Mouse (Mus musculus) layer of hippocampus, postnatal 36 days (tissue): ENCODE measurements around the gene Pa2g4. TPM values are rescaled to one million over a fixed set of nuclear protein-coding genes. Genes with fewer than 3 reads are reported as not detected.
"Not testable (repeated sequence)": the region's sequence is repeated elsewhere in the genome, so short reads cannot be mapped to it uniquely, and the experiment has no call there.

Experiments
- DNase-seq, 2 experiments: peaks; one replicate each; pipeline ENCODE4 v3.0.0; 2022
- total RNA-seq, 2 experiments: library from RNA; stranded (reverse); gene quantifications; 2 replicates each; pipeline ENCODE4 v1.2.3; 2021

The Pa2g4 gene
- 10 to 100 TPM; 61.9 to 66.9 TPM for total RNA-seq

- DNase-seq, result peak; percentile 99 to 100
Observed at GRCm38 (mm10) chr10:128565788-128566531, at the start of gene Pa2g4. Gene Pa2g4, minus strand, starts transcription at chr10:128565987.

DNA sequence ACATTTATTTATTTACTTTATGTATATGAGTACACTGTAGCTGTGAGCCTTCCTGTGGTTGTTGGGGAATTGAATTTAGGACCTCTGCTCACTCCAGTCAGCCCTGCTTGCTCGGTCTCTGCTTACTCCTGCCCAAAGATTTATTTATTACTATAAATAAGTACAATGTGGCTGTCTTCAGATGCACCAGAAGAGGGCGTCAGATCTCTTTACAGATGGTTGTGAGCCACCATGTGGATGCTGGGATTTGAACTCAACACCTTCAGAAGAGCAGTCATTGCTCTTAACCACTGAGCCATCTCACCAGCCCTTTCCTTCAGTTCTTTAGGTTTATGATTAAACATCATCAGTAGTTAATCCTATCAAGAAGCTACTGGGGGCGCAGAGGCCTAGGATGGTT is 49.1 kb upstream of the Pa2g4 start:
- DNase-seq, result no peak

DNA sequence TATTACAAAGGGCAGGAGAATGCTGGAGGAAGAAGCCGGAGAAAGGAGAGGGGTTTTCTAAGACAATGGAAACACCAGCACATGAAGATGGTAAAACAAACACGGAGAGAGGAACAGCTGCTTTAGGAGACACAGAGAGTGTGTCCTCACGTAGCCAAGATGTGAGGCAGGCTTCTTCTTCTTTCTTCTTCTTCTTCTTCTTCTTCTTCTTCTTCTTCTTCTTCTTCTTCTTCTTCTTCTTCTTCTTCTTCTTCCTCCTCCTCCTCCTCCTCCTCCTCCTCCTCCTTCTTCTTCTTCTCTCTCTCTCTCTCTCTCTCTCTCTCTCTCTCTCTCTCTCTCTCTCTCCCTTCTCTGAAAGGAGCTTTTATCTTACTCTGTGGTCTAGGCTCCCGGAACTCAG is 48.0 kb upstream of the Pa2g4 start:
- not testable (repeated sequence) for DNase-seq

- DNase-seq, result no peak
Observed at GRCm38 (mm10) chr10:128613154-128613440, 47.3 kb upstream of the Pa2g4 start.

GRCm38 (mm10) chr10:128612433-128613153 is 46.8 kb upstream of the Pa2g4 start:
- DNase-seq, result peak; percentile 65 to 73

DNA sequence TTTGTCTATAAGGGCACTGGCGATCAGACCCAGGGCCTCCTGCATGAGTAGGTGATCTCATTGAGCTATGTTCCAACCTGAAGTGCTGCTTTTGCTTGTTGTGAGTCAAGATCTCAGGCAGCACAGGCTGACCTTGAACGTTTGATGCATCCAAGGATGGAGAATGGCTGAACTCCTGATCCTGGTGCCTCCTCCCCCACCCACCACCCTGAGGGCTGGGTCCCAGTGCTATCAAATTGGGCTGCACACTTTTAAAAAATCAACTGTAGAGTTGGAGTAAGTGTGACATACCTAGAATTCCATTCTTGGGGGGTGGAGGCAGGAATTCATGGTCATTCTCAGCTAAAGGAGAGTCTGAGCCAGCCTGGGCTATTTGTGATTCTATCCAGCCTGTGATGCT is 40.7 kb upstream of the Pa2g4 start:
- DNase-seq, result no peak

- DNase-seq, result no peak
Observed at GRCm38 (mm10) chr10:128602470-128603128, 36.8 kb upstream of the Pa2g4 start.

DNA sequence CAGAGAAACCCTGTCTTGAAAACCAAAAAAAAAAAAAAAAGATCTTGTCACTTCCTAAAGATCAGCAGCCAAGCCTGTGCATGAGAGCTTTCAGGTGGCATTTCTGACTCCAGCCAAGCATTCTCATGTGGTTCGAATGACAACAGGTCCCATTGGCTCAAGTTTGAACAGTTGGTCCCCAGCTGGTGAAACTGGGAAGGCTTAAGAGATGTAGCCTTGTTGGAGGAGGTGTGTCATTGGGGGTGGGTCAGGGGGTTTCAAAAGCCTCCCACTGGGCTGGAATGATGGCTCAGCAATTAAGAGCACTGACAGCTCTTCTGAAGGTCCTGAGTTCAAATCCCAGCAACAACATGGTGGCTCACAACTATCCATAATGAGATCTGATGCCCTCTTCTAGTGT is 35.7 kb upstream of the Pa2g4 start:
- no peak for DNase-seq

GRCm38 (mm10) chr10:128598476-128598875 is 32.7 kb upstream of the Pa2g4 start:
- DNase-seq, result no peak

- no peak for DNase-seq
Observed at GRCm38 (mm10) chr10:128592797-128593196, 27.0 kb upstream of the Pa2g4 start.

DNA sequence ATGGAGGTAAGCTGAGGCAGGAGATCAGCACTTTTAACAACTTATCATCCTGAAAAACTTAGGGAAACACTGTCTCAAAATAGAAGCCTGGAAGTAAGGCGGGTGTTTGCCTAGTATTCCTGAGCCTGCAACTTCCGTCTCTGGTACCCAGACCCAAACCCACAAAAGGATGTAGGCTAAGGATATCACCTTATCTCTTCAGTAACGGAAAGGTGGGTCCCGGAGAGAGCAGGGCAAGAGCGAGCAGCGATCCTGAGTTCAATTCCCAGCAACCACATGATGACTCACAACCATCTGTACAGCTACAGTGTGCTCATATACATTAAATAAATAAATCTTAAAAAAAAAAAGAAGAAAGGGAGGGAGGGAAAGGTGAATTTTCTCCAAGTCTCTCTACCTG is 25.6 kb upstream of the Pa2g4 start:
- no peak for DNase-seq

GRCm38 (mm10) chr10:128590193-128590690 is 24.5 kb upstream of the Pa2g4 start:
- peak in 1 of 2 experiments; percentile 28 for DNase-seq

- peak in 1 of 2 experiments; percentile 15 for DNase-seq
Observed at GRCm38 (mm10) chr10:128589464-128590192, 23.8 kb upstream of the Pa2g4 start, which contains the start of gene Erbb3. Gene Erbb3, minus strand, starts transcription at chr10:128589652.

- no peak for DNase-seq
Observed at GRCm38 (mm10) chr10:128588775-128589463, 23.1 kb upstream of the Pa2g4 start.

DNA sequence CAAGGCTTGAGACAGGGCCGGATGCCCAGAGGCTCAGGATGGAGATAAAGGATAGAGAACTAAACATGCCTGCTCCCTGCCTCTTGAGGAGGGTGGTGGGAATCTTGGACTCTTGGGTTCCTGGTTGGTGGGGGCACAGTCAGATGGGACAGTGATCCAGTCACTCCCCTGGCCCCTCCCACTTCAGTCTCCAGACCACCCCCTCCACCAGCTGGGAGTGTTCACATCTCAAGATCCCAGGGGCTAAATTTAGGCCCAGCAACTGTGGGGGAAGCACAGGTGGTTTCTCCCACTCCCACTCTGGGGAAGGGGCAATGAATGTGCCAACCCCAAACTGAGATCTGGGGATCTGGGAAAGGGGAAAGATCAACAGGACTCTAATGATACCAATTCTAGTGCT is 22.3 kb upstream of the Pa2g4 start:
- DNase-seq, result no peak

DNA sequence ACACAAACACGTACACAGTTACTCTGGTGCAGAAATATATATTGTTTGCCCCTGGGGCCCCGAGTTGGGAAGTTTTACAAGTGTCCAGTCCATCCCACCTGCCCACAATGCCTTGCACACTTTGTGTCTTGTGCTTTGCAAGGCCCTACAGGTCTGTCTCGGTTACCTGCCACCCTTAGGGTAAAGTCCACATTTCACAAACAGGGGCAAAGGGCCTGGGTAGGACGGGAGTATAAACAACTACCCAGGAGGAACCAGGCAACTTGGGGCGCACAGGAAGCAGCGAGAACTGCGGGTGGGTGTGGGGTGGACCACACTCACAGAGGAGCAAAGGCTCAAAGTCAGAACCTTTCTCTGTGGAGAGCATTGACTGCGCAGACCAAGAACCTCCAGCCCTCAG is 21.9 kb upstream of the Pa2g4 start:
- DNase-seq, result no peak

DNA sequence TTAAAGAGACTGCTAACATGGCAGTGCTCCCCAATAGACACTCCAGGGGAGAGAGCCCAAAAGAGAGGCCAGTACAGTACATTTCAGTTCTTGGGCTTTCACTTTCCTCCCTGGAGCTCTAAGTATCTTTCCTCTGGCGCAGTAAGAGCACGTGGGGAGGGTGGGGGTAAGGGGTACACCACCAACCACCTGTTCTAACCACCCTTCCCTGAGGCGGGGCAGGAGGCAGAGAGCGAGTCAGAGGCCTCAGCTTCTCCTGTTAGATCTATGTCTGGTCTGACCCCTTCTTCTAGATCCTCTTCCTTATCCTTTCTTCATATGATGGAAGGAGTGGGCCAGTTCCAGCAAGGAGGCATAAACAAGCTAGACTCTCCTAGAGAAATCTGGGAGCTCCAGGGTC is 21.3 kb upstream of the Pa2g4 start:
- DNase-seq, result no peak

GRCm38 (mm10) chr10:128586546-128586945 is 20.8 kb upstream of the Pa2g4 start:
- DNase-seq, result peak in 1 of 2 experiments; percentile 32

GRCm38 (mm10) chr10:128584386-128584785 is 18.6 kb upstream of the Pa2g4 start:
- no peak for DNase-seq

GRCm38 (mm10) chr10:128583644-128584043 is 17.9 kb upstream of the Pa2g4 start:
- DNase-seq, result peak; percentile 16 to 22

DNA sequence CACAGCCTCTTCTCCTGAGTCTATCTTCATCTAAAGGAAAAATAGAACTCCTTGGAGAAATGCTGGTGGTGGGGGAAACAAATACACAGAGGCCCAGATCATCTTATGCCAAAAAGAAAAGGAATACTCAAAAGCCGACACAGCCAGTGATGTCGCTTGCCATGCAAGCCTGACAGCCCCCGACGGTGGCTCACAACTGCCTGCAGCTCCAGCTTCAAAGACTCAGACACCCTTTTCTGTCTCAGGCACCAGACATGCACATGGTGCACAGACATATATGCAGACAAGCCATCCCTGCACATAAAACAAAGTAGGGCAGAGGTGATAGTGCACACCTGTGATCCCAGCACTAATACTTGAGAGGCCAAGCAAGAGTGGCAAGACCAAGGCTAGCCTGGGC is 13.9 kb upstream of the Pa2g4 start:
- DNase-seq, result no peak

DNA sequence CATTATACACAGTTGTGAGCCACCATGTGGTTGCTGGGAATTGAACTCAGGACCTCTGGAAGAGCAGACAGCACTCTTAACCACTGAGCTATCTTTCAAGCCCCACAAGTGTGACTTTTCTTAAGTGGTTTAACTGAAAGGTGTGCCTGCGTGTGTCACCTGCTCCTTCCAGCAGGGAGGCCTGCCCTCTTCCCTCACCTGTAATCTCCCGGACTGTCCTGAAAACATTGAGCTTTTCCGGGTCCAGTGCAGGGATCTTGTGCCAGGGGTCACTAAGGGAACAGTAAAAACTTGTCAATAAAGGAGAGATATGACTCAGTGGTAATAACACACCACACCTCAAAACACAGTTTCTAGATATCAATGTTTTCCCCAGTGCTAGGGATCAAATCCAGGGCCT is 13.5 kb upstream of the Pa2g4 start:
- no peak for DNase-seq
